Mouse (Mus musculus) thymus, postnatal 14 days (tissue): ENCODE results near the gene Rpia.

Experiments
- DNase-seq: peaks from one replicate; pipeline ENCODE4 v3.0.0; 2021

The Rpia gene

DNA sequence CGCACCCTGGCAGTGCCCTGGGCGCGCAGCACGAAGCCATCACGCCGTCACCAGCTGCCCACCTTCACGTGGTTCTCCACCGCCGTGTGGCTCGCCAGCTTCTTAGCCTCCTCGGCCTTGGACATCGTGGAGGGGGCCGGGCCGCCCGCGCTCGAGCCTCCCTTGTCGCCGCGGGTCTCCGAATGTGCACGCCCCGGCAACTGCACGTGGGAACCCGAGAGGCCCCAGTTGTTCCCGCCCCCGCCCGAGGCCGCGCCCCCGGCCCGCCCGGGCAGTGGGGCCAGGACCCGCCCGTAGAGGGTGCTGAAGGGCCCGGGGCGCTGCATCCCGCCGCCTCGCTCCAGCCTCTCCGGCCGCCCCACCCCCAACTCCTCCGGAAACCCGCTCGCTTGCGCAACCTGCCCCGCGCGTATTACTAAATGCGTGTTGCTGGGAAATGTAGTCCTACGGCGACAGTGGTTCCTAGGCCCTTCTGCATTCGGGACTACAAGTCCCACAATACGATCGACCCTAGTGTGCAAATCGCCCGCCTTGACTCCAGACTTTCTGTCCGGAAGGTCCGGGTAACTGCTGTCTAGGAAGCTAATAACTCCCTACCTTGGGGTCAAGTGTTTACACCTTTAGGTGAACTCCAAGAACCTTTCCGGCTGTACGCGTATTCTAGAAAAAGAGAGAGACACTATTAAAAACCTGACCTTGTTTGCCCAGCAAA, at the start of gene Rpia:
Rpia (minus strand) TSS at position 409 of the 712 bp plus-strand sequence.
- peak; percentile 98 for DNase-seq

- no peak for DNase-seq
Observed at GRCm38 (mm10) chr6:70840281-70840680, 48.2 kb upstream of the Rpia start.

DNA sequence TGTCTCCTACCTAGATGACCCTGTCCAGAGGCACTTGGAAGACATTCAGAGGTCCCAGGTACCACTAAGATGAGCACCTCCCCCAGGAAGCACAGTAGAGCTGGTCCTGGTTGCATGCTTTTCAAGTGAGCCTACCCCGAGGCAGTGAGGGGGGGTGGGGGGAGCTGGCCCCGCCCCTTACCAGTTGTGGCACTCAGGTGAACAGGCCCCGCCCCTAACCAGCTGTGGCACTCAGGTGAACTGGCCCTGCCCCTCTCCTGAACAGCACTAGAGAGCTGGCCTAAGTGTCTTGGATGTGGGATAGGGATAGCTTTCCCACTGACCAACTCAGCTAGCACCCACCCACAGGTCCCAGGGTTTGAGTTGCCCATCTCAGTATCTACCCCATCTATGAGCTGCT, 46.5 kb upstream of the Rpia start:
- no peak for DNase-seq

DNA sequence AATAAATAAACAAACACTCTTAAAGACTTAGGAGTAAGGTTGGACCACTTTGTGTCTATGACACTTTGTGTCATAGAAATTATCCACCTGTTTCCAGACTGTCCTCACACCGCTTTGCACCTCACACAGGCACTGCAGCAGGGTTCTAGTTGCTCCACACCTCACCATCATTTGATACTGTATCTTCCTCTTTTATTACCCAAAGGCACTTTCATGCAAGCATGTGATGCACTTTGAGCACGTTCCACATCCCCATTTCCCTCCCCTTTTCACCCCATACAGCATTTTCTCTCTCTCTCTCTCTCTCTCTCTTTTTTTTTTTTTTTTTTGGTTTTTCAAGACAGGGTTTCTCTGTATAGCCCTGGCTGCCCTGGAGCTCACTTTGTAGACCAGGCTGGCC, 45.3 kb upstream of the Rpia start:
- no peak for DNase-seq

- DNase-seq, result no peak
Observed at GRCm38 (mm10) chr6:70831179-70831839, 39.3 kb upstream of the Rpia start.

DNA sequence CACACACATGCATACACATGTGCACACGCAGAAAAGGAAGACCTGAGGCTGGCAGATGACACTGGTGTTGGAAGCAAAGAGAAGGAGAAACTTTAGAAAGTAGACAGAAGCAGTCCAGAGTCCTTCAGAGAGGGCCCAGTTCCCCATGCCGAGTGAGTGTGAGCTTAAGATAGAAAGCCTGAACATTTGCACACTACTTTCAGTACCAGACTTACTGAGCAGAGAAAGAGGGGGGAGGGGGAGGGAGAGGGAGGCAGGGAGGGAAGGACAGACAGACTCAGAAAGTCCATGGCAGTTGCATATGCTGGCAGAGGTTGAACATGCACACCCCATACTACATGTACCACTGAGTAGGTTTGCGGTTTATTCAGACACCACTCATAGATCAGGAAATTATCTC, 38.5 kb upstream of the Rpia start:
- DNase-seq, result peak; percentile 26

- peak; percentile 52 for DNase-seq
Observed at GRCm38 (mm10) chr6:70829451-70829850, 37.4 kb upstream of the Rpia start.

GRCm38 (mm10) chr6:70824987-70825337, 32.9 kb upstream of the Rpia start:
- DNase-seq, result peak; percentile 80

- peak; percentile 84 for DNase-seq
Observed at GRCm38 (mm10) chr6:70824085-70824986, 32.3 kb upstream of the Rpia start.

DNA sequence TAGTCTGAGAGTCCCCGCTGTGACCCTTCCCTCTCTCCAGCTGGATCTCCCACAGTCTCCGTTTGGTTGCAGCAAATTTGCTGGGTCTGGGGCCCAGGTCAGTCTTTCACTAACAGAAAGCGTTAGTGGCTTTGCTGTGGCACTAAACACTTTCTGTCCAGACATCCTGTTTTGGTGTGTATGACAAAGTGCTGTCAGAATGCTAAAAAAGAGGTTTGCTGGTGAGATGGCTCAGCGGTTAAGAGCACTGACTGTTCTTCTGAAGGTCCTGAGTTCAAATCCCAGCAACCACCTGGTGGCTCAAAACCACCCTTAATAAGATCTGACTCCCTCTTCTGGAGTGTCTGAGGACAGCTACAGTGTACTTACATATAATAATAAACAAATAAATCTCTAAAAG, 31.2 kb upstream of the Rpia start:
- DNase-seq, result peak; percentile 12

DNA sequence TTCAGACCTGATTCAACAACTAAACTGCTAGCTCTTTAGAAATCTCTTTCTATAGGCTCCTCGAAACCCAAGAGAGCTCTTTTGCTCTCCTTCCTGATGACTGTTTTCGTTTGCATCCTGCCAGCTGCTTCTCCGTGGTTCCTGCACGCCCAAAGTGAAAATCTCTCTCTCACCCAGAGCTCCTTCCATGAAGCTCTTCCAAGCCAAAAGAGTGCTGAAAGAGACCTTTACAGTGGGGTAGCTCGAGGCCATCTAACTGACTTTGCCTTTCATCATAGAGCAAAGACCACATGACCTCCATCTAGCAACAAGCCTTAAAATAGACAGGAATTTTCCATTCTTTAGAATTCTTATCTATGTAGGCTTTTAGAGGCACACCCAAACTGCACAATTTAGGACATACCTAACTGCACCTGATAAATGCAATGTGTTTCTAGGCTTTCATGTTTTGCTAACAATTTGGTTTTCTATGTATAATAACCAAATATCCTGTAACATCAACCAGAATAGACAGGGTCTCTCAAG, 30.4 kb upstream of the Rpia start:
- peak; percentile 46 for DNase-seq

DNA sequence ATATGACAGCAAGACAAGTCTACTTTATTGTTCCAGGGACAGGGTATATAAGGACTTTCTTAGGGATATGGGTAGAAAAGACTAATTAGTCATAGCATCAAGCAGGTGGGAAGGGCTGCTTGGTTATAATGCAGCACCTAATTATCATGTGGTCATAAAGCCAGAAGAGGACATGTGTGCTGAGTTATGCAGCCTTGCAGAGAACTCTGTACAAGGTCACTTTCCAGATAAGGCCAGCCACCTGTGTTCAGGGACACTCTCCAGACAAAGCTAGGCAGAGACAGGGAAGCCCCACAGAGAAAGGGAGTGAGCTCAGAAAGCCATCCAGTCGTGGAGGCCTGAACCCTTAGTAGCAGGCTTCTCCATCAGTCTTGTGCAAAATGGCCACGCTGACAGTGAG, 29.5 kb upstream of the Rpia start:
- DNase-seq, result no peak

DNA sequence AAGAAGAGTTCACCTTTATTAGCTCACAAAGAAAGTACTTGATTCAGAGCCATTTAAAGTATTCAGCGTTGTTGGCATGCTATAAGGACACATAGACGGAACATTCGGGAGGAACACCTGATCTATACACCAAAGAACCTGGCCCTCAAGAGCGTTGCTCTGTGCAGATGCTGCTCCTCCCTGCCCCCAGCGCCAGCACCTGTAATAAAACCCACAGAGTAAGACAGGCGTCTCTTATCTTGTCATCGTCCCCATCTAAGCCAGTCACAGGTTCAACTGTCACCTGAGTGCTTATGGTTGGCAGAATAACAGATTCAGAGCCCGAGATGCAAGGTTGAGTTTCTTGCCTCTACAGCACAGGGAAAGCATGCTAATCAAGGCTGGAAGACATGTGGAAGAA, 23.4 kb upstream of the Rpia start:
- peak; percentile 64 for DNase-seq

DNA sequence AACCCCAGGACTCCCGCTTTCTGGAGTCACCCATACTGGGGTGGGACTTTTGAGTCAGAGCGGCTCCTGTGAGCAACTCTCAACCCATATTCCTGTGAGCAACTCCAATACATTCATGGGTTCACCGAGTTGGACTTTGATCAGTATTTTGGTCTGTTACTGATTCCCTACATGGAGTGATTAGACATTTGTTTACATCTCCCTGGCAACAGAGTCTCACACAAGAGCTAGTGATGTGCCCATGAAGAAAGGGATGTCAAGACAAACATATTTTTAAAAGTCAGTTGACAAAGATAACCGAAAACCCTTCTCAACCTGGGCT, 22.6 kb upstream of the Rpia start:
- no peak for DNase-seq

GRCm38 (mm10) chr6:70813921-70814628, 22.0 kb upstream of the Rpia start:
- DNase-seq, result peak; percentile 75

DNA sequence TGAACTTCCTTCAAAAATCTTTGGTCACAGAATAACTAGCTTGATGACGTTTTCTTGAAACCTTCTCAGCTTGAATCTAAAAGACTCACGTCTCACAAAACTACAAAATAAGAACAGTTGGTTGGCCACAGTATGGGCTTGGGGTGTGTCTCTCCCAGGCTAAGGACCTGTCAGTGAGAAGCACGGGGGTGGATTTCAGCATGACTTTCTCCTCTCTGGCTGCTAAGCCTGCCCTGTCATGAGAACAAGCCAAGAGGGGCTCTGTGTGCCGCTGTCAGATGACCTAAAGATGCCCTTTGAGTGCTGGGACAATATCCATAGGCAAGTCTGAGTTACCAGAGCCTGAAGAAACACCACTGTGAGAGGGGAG, 20.5 kb upstream of the Rpia start:
- peak; percentile 49 for DNase-seq

- DNase-seq, result peak; percentile 89
Observed at GRCm38 (mm10) chr6:70811557-70812525, 19.8 kb upstream of the Rpia start.

- DNase-seq, result no peak
Observed at GRCm38 (mm10) chr6:70810524-70810923, 18.5 kb upstream of the Rpia start.

- DNase-seq, result no peak
Observed at GRCm38 (mm10) chr6:70806514-70806912, 14.5 kb upstream of the Rpia start.

DNA sequence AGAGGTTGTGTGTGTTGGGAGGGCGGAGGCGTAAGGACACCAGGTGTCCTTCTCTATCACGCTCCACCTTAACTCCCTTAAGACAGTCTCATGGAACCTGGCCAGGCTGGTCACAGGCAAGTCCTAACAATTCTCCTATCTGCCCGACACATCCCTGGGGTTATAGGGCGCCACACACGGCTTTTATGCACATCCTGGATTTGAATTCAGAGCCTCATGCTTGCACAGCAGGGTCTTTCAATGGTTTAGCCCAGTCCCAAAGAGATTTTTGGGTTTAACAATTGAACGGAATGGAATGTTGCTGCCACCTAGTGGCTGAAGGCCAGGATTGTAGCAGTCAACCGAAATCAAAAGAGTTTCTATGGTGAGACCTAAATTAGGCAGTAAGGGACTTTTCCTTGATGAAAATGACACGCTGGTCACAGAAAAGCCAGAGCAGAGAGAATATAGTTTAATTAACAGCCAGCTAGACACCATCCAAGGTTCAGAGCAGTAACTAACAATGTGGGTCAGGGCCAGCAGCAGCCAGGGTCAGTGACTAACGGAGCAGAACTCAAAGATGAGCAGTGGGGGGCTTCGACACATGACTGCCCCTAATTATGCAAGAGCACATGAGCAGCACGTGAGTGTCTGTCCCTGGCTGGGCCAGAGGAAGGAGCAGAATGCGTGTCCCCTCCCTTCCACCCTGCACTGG, 13.9 kb upstream of the Rpia start:
- DNase-seq, result peak; percentile 67

GRCm38 (mm10) chr6:70805267-70805666, 13.2 kb upstream of the Rpia start:
- peak; percentile 77 for DNase-seq
